Mouse (Mus musculus) lung, postnatal 0 days (tissue): ENCODE measurements around the gene Slc37a1.

ENCODE experiments used
- CTCF ChIP-seq: IDR thresholded peaks from 2 replicates; pipeline ENCODE4 v1.5.1; 2016; ENCODE audit warnings: antibody characterized with exemption, mild to moderate bottlenecking
- EP300 ChIP-seq: IDR thresholded peaks from 2 replicates; pipeline ENCODE4 v1.6.1; 2016; ENCODE audit warnings: antibody characterized with exemption, mild to moderate bottlenecking, control low read depth

DNA sequence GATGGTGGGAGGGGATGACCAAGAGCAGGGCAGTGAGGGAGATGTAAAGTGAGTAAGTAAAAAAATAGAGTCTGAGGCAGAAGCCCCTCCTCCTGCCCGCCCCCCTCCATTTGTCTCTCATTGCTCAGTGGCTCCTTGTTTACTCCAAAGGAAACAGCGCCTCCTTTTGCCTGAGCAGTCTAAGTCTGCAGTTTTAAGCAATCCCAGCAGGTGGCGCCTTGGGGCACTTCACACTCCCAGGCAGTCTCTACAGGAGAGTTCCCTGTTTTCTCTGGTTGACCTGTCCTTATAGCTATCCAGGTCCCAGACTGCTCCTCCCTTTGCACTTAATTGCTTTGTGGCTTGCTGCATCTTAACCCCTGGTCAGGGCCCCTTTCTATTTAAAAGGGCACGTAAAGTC is 44.0 kb downstream of the Slc37a1 start:
- peak; percentile 91 for TF ChIP-seq CTCF
- TF ChIP-seq EP300, result no peak
